Mouse (Mus musculus) spleen, adult 2 months (tissue): Measurements from ENCODE around the gene Hoxa9.

Source experiments
- CTCF ChIP-seq: fragments of 200-500 bp; IDR thresholded peaks from 2 replicates; pipeline ENCODE4 v1.5.1; 2011; ENCODE audit warnings: mild to moderate bottlenecking, inconsistent platforms; ENCODE audit not compliant: insufficient read depth, insufficient read length, insufficient replicate concordance; ENCODE audit errors: extremely low read depth
- POLR2A ChIP-seq: fragments of 200-500 bp; IDR thresholded peaks from 2 replicates; pipeline ENCODE4 v1.6.1; 2011; ENCODE audit warnings: low read depth, low read length, inconsistent platforms

DNA sequence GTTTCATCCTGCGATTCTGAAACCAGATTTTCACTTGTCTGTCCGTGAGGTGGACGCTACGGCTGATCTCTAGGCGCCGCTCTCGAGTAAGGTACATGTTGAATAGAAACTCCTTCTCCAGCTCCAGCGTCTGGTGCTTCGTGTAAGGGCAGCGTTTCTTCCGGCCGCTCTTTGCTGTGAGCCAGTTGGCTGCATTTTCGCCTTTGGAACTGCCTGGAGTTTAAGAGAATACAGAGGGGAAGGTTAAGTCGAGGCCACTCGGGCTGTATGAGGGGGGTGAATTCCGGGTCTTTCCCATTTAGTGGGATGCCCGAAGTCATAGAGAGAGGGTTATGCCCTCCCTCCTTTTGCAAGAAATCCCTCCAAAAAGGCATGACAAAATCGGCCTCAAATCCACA, 1.7 kb upstream of the Hoxa9 start:
- TF ChIP-seq CTCF = no peak
- TF ChIP-seq POLR2A = no peak
